9 mouse cellular contexts compared by ENCODE assay signal in genomic region chr19:53859149-53859548, GRCm38 (mm10). TPM values are rescaled to one million over a fixed set of nuclear protein-coding genes. Genes with fewer than 3 reads are reported as not detected.
A peak's percentile ranks its signal among the peaks of the same experiment; 100 is the strongest.
DNase-seq lines count a peak whose midpoint lies in the region; ATAC-seq and TF ChIP-seq lines count a peak whose summit lies in the region.
"Had no signal": no experiment of that assay in that cellular context is flagged by ENCODE, and none has a peak within 500 bp of the region (broad histone marks: within the 10 kb centered on the region; RNA-seq: fewer than 3 reads in every experiment).

No protein-coding gene starts in this region.

- peaks cover 22% of the 10 kb centered on the region for H3K4me1 ChIP-seq in forebrain, embryonic 12.5 days
- peaks cover 27% of the 10 kb centered on the region for H3K4me1 ChIP-seq in forebrain, embryonic 14.5 days (ENCODE audit: control insufficient read depth, insufficient read depth, low read length)
- peaks cover 42% of the 10 kb centered on the region for H3K4me1 ChIP-seq in G1E (ENCODE audit: insufficient read depth, low read depth, low read length)

- no peak overlapping the region for H3K9ac ChIP-seq in forebrain, embryonic 12.5 days
- H3K9ac ChIP-seq in forebrain, embryonic 14.5 days (ENCODE audit: low read length): no peak overlapping the region

- no peak for DNase-seq in forebrain, embryonic 14.5 days (ENCODE audit: low spot score)
- DNase-seq in G1E (ENCODE audit: low spot score): no peak
- peak; percentile 52 for DNase-seq in kidney, postnatal 10 days
- DNase-seq in lung, postnatal 10 days: peak; percentile 44
- no peak for DNase-seq in retina, postnatal 1 day
- DNase-seq in thymus, postnatal 25 days: no peak
- DNase-seq: gastrocnemius, postnatal 10 days had no signal

- no peaks in the 10 kb centered on the region for H3K27me3 ChIP-seq in forebrain, embryonic 12.5 days
- H3K27me3 ChIP-seq in forebrain, embryonic 14.5 days (replicated peaks; ENCODE audit: control insufficient read depth, insufficient read depth, low read length): no peaks in the 10 kb centered on the region
- H3K27me3 ChIP-seq in G1E (ENCODE audit: insufficient read depth, low read length): 0 out of 2 replicates have a peak, but pooled peaks cover 2% of the 10 kb centered on the region

- no peak overlapping the region for H3K4me3 ChIP-seq in forebrain, embryonic 12.5 days (replicated peaks)
- H3K4me3 ChIP-seq in forebrain, embryonic 14.5 days (ENCODE audit: low read depth, low read length): no peak overlapping the region
- peak overlapping the region; percentile 24; the same call in 1 of the 2 replicates for H3K4me3 ChIP-seq in G1E (ENCODE audit: low read depth, low read length)

- peak overlapping the region; percentile 42; the same call in 1 of the 2 replicates for H3K27ac ChIP-seq in forebrain, embryonic 12.5 days
- H3K27ac ChIP-seq in forebrain, embryonic 14.5 days (ENCODE audit: low read depth, low read length): no peak overlapping the region

- 31% methylated on average over 8 of the region's 9 CpGs for WGBS in forebrain, embryonic 12.5 days
- whole genome bisulfite sequencing in forebrain, embryonic 14.5 days: 30% methylated on average over 9 of the region's 9 CpGs

- H3K36me3 ChIP-seq in forebrain, embryonic 12.5 days (replicated peaks): no peaks in the 10 kb centered on the region; the same call in 1 of the 2 replicates
- H3K36me3 ChIP-seq in forebrain, embryonic 14.5 days (ENCODE audit: control insufficient read depth, insufficient read depth, low read length): 0 out of 2 replicates have a peak, but pooled peaks cover 5% of the 10 kb centered on the region
- no peaks in the 10 kb centered on the region for H3K36me3 ChIP-seq in G1E (replicated peaks)

- H3K4me2 ChIP-seq in forebrain, embryonic 12.5 days: peak overlapping the region; percentile 13; the same call in 1 of the 2 replicates
- H3K4me2 ChIP-seq in forebrain, embryonic 14.5 days (ENCODE audit: low read length): no peak overlapping the region

- no peaks in the 10 kb centered on the region for H3K9me3 ChIP-seq in forebrain, embryonic 12.5 days
- H3K9me3 ChIP-seq in forebrain, embryonic 14.5 days (replicated peaks; ENCODE audit: control insufficient read depth, low read length): no peaks in the 10 kb centered on the region
- no peaks in the 10 kb centered on the region for H3K9me3 ChIP-seq in G1E (replicated peaks)

- TF ChIP-seq CTCF in G1E (IDR thresholded peaks at IDR 0.05; ENCODE audit: low read depth, low read length): no peak

- peak; percentile 42; the same call in 1 of the 2 replicates for ATAC-seq in forebrain, embryonic 12.5 days (ENCODE audit: low FRiP score)
- no peak for ATAC-seq in forebrain, embryonic 14.5 days
- peak; percentile 22; the same call in 1 of the 2 replicates for ATAC-seq in G1E (ENCODE audit: extremely low read depth, insufficient number of reproducible peaks, low FRiP score, poor library complexity, severe bottlenecking)
- no peak for ATAC-seq in erythroblast, adult 5-6 weeks (replicated peaks; ENCODE audit: low FRiP score, poor library complexity, severe bottlenecking)

RNA-seq across cellular contexts. Expression of gene Pdcd4, which starts 32.9 kb away (rescaled TPM):
- 110 and 111 TPM in 2 replicates for polyA plus RNA-seq in forebrain, embryonic 12.5 days (2016; fragmentation: Nextera tagmentation; extraction: Ambion mirVana)
- polyA plus RNA-seq in forebrain, embryonic 14.5 days (2014; fragmentation: Nextera tagmentation; extraction: Ambion mirVana): 62.1 and 75.4 TPM in 2 replicates
- 216 and 255 TPM in 2 replicates for total RNA-seq in G1E (2014; fragmentation: Nextera tagmentation)
- 176 and 270 TPM in 2 replicates for total RNA-seq in G1E (2017)
- polyA plus RNA-seq in G1E (2012): 71.6 and 93.3 TPM in 2 replicates
- 46.9 and 57.7 TPM in 2 replicates for total RNA-seq in erythroblast, adult 5-6 weeks (2015; ENCODE audit: low replicate concordance)
- total RNA-seq in erythroblast, adult 5-6 weeks (2017; ENCODE audit: low replicate concordance): 66.9 and 99.0 TPM in 2 replicates

Comparison
In these comparisons a context has a peak if more than half of its experiments do, and no peak if none do; other contexts are left out.
1. ATAC-seq: peak in forebrain, embryonic 12.5 days (single experiment) and G1E (single experiment); none in forebrain, embryonic 14.5 days (single experiment) and erythroblast, adult 5-6 weeks (single experiment).
2. DNase-seq: peak in kidney, postnatal 10 days (single experiment) and lung, postnatal 10 days (single experiment); none in forebrain, embryonic 14.5 days (single experiment), G1E (single experiment), retina, postnatal 1 day (single experiment) and thymus, postnatal 25 days (single experiment).